Mouse (Mus musculus): ENCODE results near the gene Plcb3.
A peak's percentile ranks its signal among the peaks of the same experiment; 100 is the strongest.
"Not testable (repeated sequence)": the region's sequence is repeated elsewhere in the genome, so short reads cannot be mapped to it uniquely, and the experiment has no call there.

Plcb3 gene

GRCm38 (mm10) chr19:6991166-6991565 is 14.9 kb upstream of the Plcb3 start:
- not testable (repeated sequence) for DNase-seq (ENCODE audit: low read depth, low spot score)

DNA sequence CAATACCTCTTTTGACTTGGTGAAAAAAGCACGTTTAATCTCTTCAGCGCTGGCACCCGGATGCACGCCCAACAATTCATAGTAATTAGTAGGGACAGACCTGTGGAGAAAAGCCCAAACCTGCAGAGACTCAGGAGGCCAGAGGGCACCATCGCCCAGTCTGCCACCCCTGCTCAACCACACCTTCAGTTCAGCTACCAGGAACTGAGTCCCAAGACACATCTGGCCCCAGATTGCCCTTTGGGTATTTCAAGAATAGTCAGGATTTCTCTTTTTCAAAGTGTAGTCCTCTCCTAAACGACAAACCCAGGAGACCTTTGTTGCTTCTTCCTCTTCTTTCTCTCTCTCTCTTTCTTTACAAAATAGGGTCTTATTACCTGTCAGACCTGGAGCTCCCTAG is 14.4 kb upstream of the Plcb3 start:
- DNase-seq (ENCODE audit: low read depth, low spot score): no peak

- no peak for DNase-seq (ENCODE audit: low read depth, low spot score)
Measured at GRCm38 (mm10) chr19:6989251-6989650, 13.0 kb upstream of the Plcb3 start.

GRCm38 (mm10) chr19:6987904-6988285 is 11.6 kb upstream of the Plcb3 start:
- DNase-seq (ENCODE audit: low read depth, low spot score): no peak

- DNase-seq (ENCODE audit: low read depth, low spot score): peak; percentile 47
Measured at GRCm38 (mm10) chr19:6987061-6987903, 11.0 kb upstream of the Plcb3 start, which contains the start of gene Vegfb. Gene Vegfb (minus strand): TSS chr19:6987651.

- DNase-seq (ENCODE audit: low read depth, low spot score): no peak
Measured at GRCm38 (mm10) chr19:6985951-6986708, 9.9 kb upstream of the Plcb3 start.

DNA sequence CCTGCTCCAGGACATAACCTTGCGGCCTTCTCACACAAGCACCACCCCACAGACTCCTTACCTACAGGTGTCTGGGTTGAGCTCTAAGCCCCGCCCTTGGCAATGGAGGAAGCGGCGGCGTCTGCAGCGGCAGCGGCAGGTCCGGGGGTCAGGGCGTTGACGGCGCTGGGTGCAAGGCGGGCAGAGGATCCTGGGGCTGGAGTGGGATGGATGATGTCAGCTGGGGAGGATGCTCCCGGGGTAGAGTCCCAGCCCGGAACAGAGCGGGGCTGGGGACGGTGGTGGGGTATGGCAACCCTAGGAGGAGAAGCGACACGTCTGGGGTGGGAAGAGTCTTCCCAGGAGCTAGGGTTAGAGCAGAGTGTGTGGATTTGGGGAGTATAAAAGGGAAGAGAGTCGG is 9.0 kb upstream of the Plcb3 start:
- DNase-seq (ENCODE audit: low read depth, low spot score): no peak

- DNase-seq (ENCODE audit: low read depth, low spot score): no peak
Measured at GRCm38 (mm10) chr19:6983621-6984020, 7.4 kb upstream of the Plcb3 start.

DNA sequence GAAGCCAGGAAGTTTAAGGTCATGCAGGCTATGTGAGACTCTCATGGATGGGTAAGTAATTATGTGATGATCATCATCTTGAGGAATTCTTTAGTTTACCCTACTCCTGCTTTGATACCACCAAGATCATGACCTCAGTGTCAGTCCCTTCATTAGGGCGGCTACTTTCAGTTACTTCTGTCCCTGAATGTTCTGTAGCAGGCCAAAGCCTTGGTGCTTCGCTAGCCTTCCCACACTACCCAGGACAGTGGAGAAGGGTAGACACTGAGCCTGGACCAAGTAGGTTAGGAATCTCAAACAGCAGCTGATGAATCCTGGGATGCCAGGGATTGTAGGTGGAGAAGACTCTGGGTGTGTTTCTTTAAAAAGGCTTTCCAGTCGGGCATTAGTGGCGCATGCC is 5.2 kb upstream of the Plcb3 start:
- DNase-seq (ENCODE audit: low read depth, low spot score): no peak

DNA sequence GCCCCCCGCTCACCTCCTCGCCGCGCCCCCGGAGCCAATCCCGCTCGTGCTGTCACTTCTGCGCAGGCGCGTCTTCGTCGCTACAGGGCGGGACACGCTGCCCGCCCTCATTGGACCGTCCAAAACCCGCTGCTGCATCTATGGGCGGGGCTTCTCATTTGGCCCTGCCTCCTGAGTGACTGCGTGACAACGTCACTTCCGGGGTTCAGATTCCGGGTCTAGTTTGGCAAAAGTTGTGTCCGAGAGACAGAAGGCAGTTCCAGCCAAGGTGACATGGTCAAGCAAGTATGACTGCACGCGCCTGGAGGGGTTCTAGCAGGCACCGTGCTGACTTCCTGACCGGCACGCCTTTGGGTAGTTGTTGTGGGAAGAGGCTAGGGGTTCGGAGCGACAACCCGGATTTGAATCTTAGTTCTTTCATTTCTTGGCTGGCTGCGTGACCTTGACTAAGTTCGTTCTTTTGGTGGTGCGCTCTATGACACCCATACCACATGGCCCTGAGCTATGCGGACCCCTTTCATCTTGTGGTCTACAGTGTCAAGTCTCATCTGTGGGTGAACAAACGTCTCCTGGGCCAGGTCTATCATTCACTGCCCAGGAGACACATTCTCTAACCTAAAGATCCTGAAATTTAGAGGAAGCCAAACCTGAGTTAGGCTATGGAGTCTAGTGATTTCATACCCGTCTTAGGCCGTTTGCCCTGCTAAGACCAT is 4.3 kb upstream of the Plcb3 start, which contains the start of gene Fkbp2:
TSS of gene Fkbp2 (minus strand) at position 121 of the 713 bp plus-strand sequence.
- peak; percentile 99 for DNase-seq (ENCODE audit: low read depth, low spot score)

DNA sequence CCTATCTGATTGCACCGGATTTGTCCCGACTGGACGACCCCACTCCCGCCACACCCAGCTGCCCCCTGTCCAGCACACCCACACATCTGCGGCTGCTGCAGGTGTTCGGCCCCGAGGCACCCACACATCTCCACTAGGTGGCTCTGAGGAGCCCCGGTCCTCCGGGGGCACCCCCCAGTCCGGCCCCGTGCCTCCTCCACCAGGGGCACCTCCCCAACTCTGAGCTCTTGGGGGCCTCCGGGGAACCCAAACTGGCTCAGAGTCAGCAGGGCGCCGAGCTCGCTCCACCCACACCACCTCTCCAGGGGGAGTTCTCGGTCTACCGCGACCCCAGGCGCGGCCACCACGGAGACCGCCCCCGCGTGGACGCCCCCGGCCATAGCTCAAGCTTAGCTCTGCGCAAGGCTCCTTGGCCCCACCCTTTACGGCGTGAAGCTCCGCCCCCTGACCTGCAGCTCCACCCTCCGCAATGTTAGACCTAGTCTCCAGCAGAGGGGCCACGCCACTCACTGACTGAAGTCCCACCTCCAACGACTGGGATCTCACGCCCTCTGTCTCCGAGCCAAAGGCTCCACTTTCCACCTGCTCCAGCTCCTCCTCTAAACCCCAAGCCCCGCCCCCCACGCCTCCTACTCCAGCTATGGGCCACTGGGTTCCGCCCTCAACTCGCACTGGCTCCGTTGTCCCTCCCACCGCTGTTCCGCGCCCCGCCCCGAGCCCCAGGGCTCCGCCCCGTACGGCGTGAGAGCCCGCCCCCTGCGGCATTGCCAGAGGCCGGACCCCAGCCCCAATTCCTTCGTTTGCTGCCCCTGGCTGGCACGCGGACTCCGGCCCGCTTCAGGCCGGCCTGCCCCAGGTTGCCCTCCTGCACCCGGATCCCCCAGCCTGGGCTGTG is 3.5 kb upstream of the Plcb3 start:
- DNase-seq (ENCODE audit: low read depth, low spot score): peak; percentile 99

GRCm38 (mm10) chr19:6979001-6979479 is 2.8 kb upstream of the Plcb3 start:
- DNase-seq (ENCODE audit: low read depth, low spot score): peak; percentile 43

GRCm38 (mm10) chr19:6978639-6978974 is 2.3 kb upstream of the Plcb3 start:
- no peak for DNase-seq (ENCODE audit: low read depth, low spot score)

DNA sequence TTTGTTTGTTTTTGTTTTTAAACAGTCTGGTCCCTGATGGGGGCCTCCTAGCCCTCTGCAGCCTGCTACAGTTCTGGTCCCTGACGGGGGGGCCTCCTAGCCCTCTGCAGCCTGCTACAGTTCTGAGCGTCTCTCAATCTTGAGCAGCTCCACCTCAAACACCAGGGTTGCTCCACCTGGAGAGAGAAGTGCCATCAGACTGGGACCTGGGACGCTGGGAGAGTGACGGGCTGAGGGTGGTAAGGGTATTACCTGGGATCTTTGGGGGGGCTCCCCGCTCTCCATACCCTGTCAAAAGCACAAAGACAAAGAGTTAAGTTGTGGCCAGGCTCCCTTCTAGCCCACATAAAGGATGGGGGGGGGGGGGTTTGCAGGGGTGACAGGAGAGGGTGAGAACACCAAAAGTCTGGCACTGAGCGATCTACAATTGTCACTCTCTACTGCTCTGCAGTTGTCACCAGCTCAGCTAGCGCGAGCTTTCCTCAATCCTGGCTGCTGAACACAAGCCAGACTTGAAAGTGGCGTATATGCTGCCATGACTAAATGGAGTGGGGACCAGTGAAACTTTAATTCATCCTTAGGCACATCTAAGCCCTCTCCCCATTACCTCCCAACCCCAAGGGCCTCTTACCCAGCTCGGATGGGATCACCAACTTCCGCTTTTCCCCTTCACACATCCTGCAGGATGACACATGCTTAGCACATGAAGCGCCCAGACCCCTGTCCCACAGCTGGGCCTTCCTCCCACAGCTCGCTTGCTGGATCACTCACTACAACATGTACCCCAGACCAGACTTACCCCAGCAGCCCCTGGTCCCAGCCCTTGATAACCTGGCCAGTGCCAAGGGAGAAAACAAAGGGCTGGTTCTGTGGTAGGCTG is 1.7 kb upstream of the Plcb3 start:
- DNase-seq (ENCODE audit: low read depth, low spot score): no peak

GRCm38 (mm10) chr19:6974211-6975205 is 1.8 kb downstream of the Plcb3 start, which contains the start of gene Ppp1r14b:
Gene Ppp1r14b (plus strand): TSS chr19:6974968.
- peak; percentile 89 for DNase-seq (ENCODE audit: low read depth, low spot score)

DNA sequence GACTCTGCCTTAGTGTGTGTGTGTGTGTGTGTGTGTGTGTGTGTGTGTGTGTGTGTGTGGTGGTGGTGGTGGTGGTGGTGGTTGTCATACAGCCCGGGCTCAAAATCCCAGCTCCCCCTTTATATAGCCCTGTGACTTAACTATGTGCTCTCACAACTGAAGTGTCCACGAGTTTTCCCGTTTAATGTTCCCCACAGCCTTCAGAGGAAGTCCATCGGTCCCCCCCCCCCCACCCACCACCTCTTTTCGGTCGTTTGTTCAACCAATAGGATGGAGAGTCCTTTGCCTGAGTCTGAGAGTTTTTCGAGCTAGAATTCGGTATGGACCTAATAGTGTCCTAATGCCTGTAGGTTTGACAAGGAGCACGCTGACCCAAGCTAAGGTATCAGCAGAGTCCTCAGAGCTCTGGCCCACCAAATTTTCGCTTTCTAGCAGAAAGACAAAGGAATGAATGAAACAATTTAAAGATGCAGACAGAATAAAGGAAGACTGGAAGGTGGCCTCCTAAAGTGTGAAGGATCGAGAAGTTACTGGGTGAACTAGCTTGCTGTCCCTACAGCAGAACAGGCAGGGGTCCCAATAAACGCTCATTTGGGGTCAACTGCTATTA is 2.6 kb downstream of the Plcb3 start:
- DNase-seq (ENCODE audit: low read depth, low spot score): no peak

- no peak for DNase-seq (ENCODE audit: low read depth, low spot score)
Measured at GRCm38 (mm10) chr19:6972247-6972917, 3.9 kb downstream of the Plcb3 start.

GRCm38 (mm10) chr19:6971644-6972043 is 4.6 kb downstream of the Plcb3 start:
- no peak for DNase-seq (ENCODE audit: low read depth, low spot score)
